Mouse (Mus musculus) hindbrain, embryonic 13.5 days (tissue): ENCODE measurements around the gene Pde4dip. TPM values are rescaled to one million over a fixed set of nuclear protein-coding genes. Genes with fewer than 3 reads are reported as not detected.

Experiments used
- ATAC-seq: fragments of 200-750 bp; cut with Nextera tagmentation; 2 replicates; pipeline ENCODE4 v1.8.0; 2017; ENCODE audit warnings: moderate TSS enrichment; ENCODE audit not compliant: low FRiP score
- H3K27ac ChIP-seq: fragments of 300-500 bp; sonication (generic); 2 replicates; pipeline ENCODE4 v1.5.1; 2015; ENCODE audit warnings: inconsistent platforms, mild to moderate bottlenecking, moderate library complexity
- H3K27me3 ChIP-seq: fragments of 300-500 bp; sonication (generic); 2 replicates; pipeline ENCODE4 v1.6.1; 2015; ENCODE audit warnings: mild to moderate bottlenecking, inconsistent platforms
- H3K36me3 ChIP-seq: fragments of 300-500 bp; sonication (generic); 2 replicates; pipeline ENCODE4 v1.6.1; 2015; ENCODE audit warnings: mild to moderate bottlenecking, inconsistent platforms
- H3K4me1 ChIP-seq: fragments of 300-500 bp; sonication (generic); replicated peaks from 2 replicates; pipeline ENCODE4 v1.6.1; 2015; ENCODE audit warnings: inconsistent platforms
- H3K4me2 ChIP-seq: fragments of 300-500 bp; sonication (generic); 2 replicates; pipeline ENCODE4 v1.6.1; 2015; ENCODE audit warnings: inconsistent platforms, mild to moderate bottlenecking, moderate library complexity
- H3K4me3 ChIP-seq: fragments of 300-500 bp; sonication (generic); 2 replicates; pipeline ENCODE4 v1.5.1; 2015; ENCODE audit warnings: mild to moderate bottlenecking, inconsistent platforms
- H3K9ac ChIP-seq: fragments of 300-500 bp; sonication (generic); 2 replicates; pipeline ENCODE4 v1.6.1; 2015; ENCODE audit warnings: mild to moderate bottlenecking, inconsistent platforms
- H3K9me3 ChIP-seq: fragments of 300-500 bp; sonication (generic); 2 replicates; pipeline ENCODE4 v1.6.1; 2016; ENCODE audit warnings: inconsistent platforms
- WGBS: fragments of 180-500 bp; shearing (Covaris S2); methylation state at CpG from one replicate; pipeline ENCODE4 v1.1.7; 2015; 5-methylcytosine and 5-hydroxymethylcytosine counted together
- polyA plus RNA-seq: library from polyadenylated mRNA; unstranded; fragments of >200 nt; fragmentation: Nextera tagmentation; extraction: Ambion mirVana; gene quantifications from 2 replicates; pipeline ENCODE4 v1.2.1, GENCODE M21; 2015

Gene Pde4dip
- polyA plus RNA-seq, 1 experiment from 2014 or later: 60.4 TPM

DNA sequence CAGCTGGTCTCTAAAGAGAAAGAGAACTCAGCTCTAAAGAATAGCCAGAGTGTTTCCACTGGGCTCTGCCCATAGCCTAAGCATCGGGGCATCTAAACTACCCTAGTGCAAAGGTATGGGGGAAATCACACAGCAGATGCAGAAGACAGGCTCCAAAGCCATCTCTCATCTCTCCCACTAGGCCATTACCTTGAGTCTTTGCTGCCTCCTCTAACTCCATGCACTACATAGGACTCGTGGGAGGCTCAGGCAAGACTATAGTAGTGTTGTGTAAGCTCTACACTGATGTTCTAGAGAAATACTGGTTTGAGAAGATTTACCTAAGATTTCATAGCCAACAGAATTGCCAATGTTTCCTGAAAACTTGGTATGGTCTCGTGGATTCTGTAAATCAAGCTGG is 183.0 kb downstream of the Pde4dip start:
- ATAC-seq: no peak
- H3K4me2 ChIP-seq: no peak overlapping the region
- H3K36me3 ChIP-seq: peaks cover 46% of the 10 kb centered on the region
- no peaks in the 10 kb centered on the region for H3K9me3 ChIP-seq
- no peaks in the 10 kb centered on the region for H3K4me1 ChIP-seq
- H3K27me3 ChIP-seq: no peaks in the 10 kb centered on the region
- H3K27ac ChIP-seq: no peak overlapping the region
- 91% methylated on average over 3 of the region's 3 CpGs for WGBS
- H3K4me3 ChIP-seq: no peak overlapping the region
- no peak overlapping the region for H3K9ac ChIP-seq

GRCm38 (mm10) chr3:97702448-97703080 is 185.9 kb downstream of the Pde4dip start:
- WGBS: 95% methylated on average over 11 of the region's 11 CpGs
- Histone ChIP-seq H3K4me1 (no peaks in the 10 kb centered on the region), H3K4me2 (no peak overlapping the region), H3K36me3 (peaks cover 55% of the 10 kb centered on the region), H3K27me3 (no peaks in the 10 kb centered on the region), H3K4me3 (no peak overlapping the region), H3K9me3 (no peaks in the 10 kb centered on the region), H3K9ac (no peak overlapping the region), H3K27ac (no peak overlapping the region)
- ATAC-seq: no peak

- Histone ChIP-seq H3K27me3 (no peaks in the 10 kb centered on the region), H3K4me2 (no peak overlapping the region), H3K4me1 (no peaks in the 10 kb centered on the region), H3K36me3 (peaks cover 53% of the 10 kb centered on the region), H3K9me3 (no peaks in the 10 kb centered on the region), H3K4me3 (no peak overlapping the region), H3K27ac (no peak overlapping the region), H3K9ac (no peak overlapping the region)
- 74% methylated on average over 3 of the region's 3 CpGs for WGBS
- no peak for ATAC-seq
Measured at GRCm38 (mm10) chr3:97701198-97701597, 187.3 kb downstream of the Pde4dip start.

DNA sequence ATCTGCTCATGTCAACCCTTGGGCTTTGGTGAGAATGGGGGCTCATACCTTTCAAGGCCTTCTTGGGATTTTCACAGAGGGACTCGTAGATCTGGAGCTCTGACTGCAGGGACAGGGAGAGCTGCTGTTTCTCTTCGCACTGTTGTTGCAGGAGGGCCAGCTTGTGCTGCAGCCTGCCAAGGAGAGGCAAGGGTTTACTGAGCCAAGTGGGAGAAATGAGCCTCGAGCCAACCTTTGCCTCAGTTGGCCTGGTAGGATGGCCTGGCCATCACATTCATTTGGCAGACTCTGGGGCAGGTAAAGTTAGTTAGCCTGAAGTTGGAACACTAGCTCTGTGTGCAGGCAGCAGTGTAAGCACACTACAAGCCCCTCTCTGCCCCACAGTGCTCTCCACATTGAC is 189.4 kb downstream of the Pde4dip start:
- Histone ChIP-seq H3K4me1 (no peaks in the 10 kb centered on the region), H3K36me3 (peaks cover 72% of the 10 kb centered on the region), H3K27me3 (no peaks in the 10 kb centered on the region; the same call in 1 of the 2 replicates), H3K27ac (no peak overlapping the region), H3K4me2 (no peak overlapping the region), H3K9ac (no peak overlapping the region), H3K4me3 (no peak overlapping the region), H3K9me3 (no peaks in the 10 kb centered on the region)
- ATAC-seq: no peak
- 81% methylated on average over 3 of the region's 3 CpGs for WGBS

GRCm38 (mm10) chr3:97697291-97697690 is 191.2 kb downstream of the Pde4dip start:
- 88% methylated on average over 9 of the region's 9 CpGs for WGBS
- H3K9ac ChIP-seq: no peak overlapping the region
- H3K36me3 ChIP-seq: peaks cover 76% of the 10 kb centered on the region
- H3K27me3 ChIP-seq: peaks cover 3% of the 10 kb centered on the region; the same call in 1 of the 2 replicates
- no peaks in the 10 kb centered on the region for H3K4me1 ChIP-seq
- no peaks in the 10 kb centered on the region for H3K9me3 ChIP-seq
- H3K4me2 ChIP-seq: no peak overlapping the region
- H3K27ac ChIP-seq: no peak overlapping the region
- H3K4me3 ChIP-seq: no peak overlapping the region
- no peak for ATAC-seq

- peaks cover 3% of the 10 kb centered on the region; the same call in 1 of the 2 replicates for H3K27me3 ChIP-seq
- no peaks in the 10 kb centered on the region for H3K4me1 ChIP-seq
- H3K4me2 ChIP-seq: no peak overlapping the region
- H3K9me3 ChIP-seq: no peaks in the 10 kb centered on the region
- 87% methylated on average over 9 of the region's 9 CpGs for WGBS
- ATAC-seq: no peak
- no peak overlapping the region for H3K4me3 ChIP-seq
- H3K9ac ChIP-seq: no peak overlapping the region
- H3K27ac ChIP-seq: no peak overlapping the region
- peaks cover 73% of the 10 kb centered on the region for H3K36me3 ChIP-seq
Measured at GRCm38 (mm10) chr3:97696866-97697265, 191.6 kb downstream of the Pde4dip start.

- peaks cover 4% of the 10 kb centered on the region; the same call in 1 of the 2 replicates for H3K4me1 ChIP-seq
- H3K36me3 ChIP-seq: peaks cover 73% of the 10 kb centered on the region
Measured at GRCm38 (mm10) chr3:97693806-97694205, 194.7 kb downstream of the Pde4dip start.

GRCm38 (mm10) chr3:97691443-97692017 is 197.0 kb downstream of the Pde4dip start:
- Histone ChIP-seq H3K9ac (no peak overlapping the region; the same call in 1 of the 2 replicates), H3K4me3 (no peak overlapping the region), H3K4me2 (no peak overlapping the region), H3K4me1 (peaks cover 4% of the 10 kb centered on the region; the same call in 1 of the 2 replicates), H3K9me3 (no peaks in the 10 kb centered on the region), H3K36me3 (peaks cover 60% of the 10 kb centered on the region), H3K27ac (0 out of 2 replicates have a peak overlapping the region, but pooled peaks have one; percentile 26), H3K27me3 (peaks cover 3% of the 10 kb centered on the region; the same call in 1 of the 2 replicates)
- WGBS: 61% methylated on average over 12 of the region's 12 CpGs
- no peak for ATAC-seq

More at GRCm38 (mm10) chr3:97693806-97694205, 194.7 kb downstream of the Pde4dip start:
- H3K27me3 ChIP-seq: peaks cover 3% of the 10 kb centered on the region; the same call in 1 of the 2 replicates
- no peaks in the 10 kb centered on the region for H3K9me3 ChIP-seq
- no peak overlapping the region for H3K4me2 ChIP-seq
- ATAC-seq: no peak
- H3K4me3 ChIP-seq: no peak overlapping the region
- no peak overlapping the region for H3K27ac ChIP-seq
- H3K9ac ChIP-seq: no peak overlapping the region
- WGBS: 88% methylated on average over 6 of the region's 6 CpGs

GRCm38 (mm10) chr3:97690590-97690989 is 197.9 kb downstream of the Pde4dip start:
- H3K27ac ChIP-seq: no peak overlapping the region
- H3K4me2 ChIP-seq: no peak overlapping the region
- H3K9me3 ChIP-seq: no peaks in the 10 kb centered on the region
- WGBS: 68% methylated on average over 7 of the region's 7 CpGs
- no peak for ATAC-seq
- peaks cover 4% of the 10 kb centered on the region; the same call in 1 of the 2 replicates for H3K4me1 ChIP-seq
- H3K4me3 ChIP-seq: no peak overlapping the region
- peaks cover 7% of the 10 kb centered on the region; the same call in 1 of the 2 replicates for H3K27me3 ChIP-seq
- peaks cover 56% of the 10 kb centered on the region for H3K36me3 ChIP-seq
- no peak overlapping the region for H3K9ac ChIP-seq

GRCm38 (mm10) chr3:97689289-97689688 is 199.2 kb downstream of the Pde4dip start:
- Histone ChIP-seq H3K4me3 (no peak overlapping the region), H3K36me3 (peaks cover 43% of the 10 kb centered on the region), H3K9me3 (no peaks in the 10 kb centered on the region), H3K27ac (no peak overlapping the region), H3K4me1 (peaks cover 4% of the 10 kb centered on the region; the same call in 1 of the 2 replicates), H3K27me3 (peaks cover 12% of the 10 kb centered on the region), H3K4me2 (no peak overlapping the region), H3K9ac (no peak overlapping the region)
- 88% methylated on average over 2 of the region's 2 CpGs for WGBS
- no peak for ATAC-seq

DNA sequence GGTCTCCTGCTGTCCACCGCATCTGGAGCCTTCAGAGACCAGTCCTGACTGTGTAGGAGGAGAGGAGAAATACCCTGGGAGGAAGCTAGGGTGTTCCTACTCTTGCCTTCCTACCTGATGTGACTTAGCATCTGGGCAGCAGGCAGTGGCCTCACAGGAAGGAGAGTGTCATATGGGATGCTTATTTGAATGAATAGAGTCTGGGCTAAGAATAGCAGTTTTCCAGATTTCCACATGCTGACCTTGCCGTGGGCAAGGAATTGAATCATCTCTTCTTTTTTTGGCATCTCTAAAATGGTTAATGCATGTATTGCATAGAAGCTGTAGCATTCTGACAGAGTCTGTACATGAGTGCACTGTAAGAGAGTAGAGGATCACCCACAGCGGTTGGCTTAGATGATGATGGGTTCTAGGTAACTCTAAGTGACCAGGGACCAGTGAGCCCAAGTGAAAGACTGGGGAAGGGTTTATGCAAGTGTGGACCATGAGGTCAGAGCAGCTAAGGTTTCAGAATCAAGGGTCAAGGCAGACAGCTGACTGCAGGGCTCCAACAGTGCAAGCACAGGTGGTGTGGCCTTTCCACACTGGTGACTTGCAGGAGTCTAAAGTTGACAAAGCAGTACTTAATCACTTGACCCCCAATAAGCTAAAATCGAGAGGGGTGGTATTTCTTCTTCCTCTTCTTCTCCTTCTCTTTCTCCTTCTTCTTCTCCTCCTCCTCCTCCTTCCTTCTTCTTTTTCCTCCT is 202.0 kb downstream of the Pde4dip start:
- H3K27me3 ChIP-seq: peaks cover 33% of the 10 kb centered on the region
- 84% methylated on average over 4 of the region's 4 CpGs for WGBS
- H3K27ac ChIP-seq: no peak overlapping the region
- no peak overlapping the region for H3K4me2 ChIP-seq
- ATAC-seq: no peak
- peaks cover 21% of the 10 kb centered on the region for H3K36me3 ChIP-seq
- H3K9ac ChIP-seq: no peak overlapping the region
- peaks cover 23% of the 10 kb centered on the region for H3K4me1 ChIP-seq
- H3K4me3 ChIP-seq: no peak overlapping the region
- no peaks in the 10 kb centered on the region for H3K9me3 ChIP-seq

- Histone ChIP-seq H3K4me2 (peak overlapping the region; percentile 26; the same call in 1 of the 2 replicates), H3K9ac (no peak overlapping the region), H3K27me3 (peaks cover 38% of the 10 kb centered on the region), H3K4me3 (no peak overlapping the region), H3K27ac (no peak overlapping the region), H3K9me3 (no peaks in the 10 kb centered on the region), H3K4me1 (peaks cover 27% of the 10 kb centered on the region), H3K36me3 (no peaks in the 10 kb centered on the region)
- 10% methylated on average over 16 of the region's 16 CpGs for WGBS
- 0 out of 2 replicates have a peak, but pooled peaks have one; percentile 17 for ATAC-seq
Measured at GRCm38 (mm10) chr3:97683560-97684195, 204.8 kb downstream of the Pde4dip start.
